Mouse (Mus musculus): ENCODE results near the gene Rdh16f1. TPM values are rescaled to one million over a fixed set of nuclear protein-coding genes. Genes with fewer than 3 reads are reported as not detected.
"Not testable (repeated sequence)": the region's sequence is repeated elsewhere in the genome, so short reads cannot be mapped to it uniquely, and the experiment has no call there.

The Rdh16f1 gene
- polyA plus RNA-seq, 1 experiment, result not detected

DNA sequence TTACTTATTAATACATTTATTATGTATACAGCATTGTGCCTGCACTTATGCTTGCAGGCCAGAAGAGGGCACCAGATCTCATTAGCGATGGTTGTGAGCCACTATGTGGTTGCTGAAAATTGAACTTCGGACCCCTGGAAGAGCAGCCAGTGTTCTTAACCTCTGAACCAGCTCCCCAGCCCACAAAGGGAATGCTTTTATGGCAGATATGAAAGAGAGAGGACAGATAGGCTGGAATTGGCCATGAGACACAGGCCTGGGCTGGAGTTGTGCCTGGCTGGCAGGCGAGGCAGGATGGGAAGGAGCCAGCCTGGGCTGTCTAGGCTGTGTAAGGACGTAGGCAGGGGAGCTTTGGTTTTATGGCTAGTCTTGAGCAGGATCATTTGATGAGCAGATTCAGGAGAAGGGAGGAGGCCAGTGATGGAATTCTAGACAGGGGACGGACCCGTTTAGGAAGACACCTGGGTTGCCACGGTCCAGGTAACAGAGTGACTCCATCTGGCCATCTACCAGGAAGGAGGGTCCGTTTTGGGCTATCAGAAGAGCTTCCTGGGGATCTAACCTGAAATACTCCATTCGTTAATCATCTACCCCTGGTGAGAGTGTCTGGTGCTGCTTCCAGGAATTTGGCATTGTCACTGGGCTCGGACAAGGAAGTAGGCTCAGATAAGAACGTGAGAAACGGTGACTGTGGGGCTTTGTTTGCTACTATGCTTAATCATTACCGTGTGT lies 21.3 kb upstream of the Rdh16f1 start:
- Histone ChIP-seq H3K27ac (replicated peaks; ENCODE audit: low read depth, low read length) (no peak overlapping the region), H3K4me1 (ENCODE audit: control insufficient read depth, insufficient read depth, insufficient read length, low read length) (peaks cover 2% of the 10 kb centered on the region; the same call in 1 of the 2 replicates), H3K4me3 (ENCODE audit: insufficient read depth, low read depth, low read length) (no peak overlapping the region)

DNA sequence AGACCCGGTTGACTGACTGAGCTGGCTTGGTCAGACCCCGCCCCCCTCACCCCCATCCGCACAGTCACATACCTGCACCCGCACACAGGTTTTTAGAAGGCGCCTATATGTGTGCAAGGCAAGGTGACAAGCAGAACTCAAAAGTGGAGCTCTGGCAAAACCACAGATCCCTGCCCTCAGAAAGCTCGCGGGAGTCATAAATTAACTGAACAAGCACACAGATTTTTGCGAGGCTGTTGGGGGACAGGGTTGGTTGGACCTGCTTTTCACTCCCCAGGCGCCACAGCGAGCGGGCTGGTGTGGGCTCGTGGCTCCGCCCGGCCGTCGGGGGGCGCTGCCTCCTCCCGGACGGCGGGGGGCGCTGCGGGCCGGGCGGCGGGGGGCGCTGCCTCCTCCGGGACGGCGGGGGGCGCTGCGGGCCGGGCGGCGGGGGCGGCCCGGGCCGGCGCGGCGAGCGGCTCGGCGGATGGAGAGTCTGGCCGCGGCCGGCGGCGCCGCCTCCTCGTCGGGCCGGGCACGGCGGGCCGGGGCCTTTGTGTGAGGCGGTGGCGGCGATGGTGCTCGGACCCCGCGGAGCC lies 20.4 kb upstream of the Rdh16f1 start, which contains the start of gene Zbtb39:
Gene Zbtb39, plus strand, starts transcription at position 456 of the 578 bp plus-strand sequence.
- H3K4me1 ChIP-seq (ENCODE audit: control insufficient read depth, insufficient read depth, insufficient read length, low read length), result peaks cover 2% of the 10 kb centered on the region; the same call in 1 of the 2 replicates
- H3K4me3 ChIP-seq (ENCODE audit: insufficient read depth, low read depth, low read length), result peak within 1 kb of the TSS; percentile 92
- H3K27ac ChIP-seq (replicated peaks; ENCODE audit: low read depth, low read length), result peak within 1 kb of the TSS; percentile 24

DNA sequence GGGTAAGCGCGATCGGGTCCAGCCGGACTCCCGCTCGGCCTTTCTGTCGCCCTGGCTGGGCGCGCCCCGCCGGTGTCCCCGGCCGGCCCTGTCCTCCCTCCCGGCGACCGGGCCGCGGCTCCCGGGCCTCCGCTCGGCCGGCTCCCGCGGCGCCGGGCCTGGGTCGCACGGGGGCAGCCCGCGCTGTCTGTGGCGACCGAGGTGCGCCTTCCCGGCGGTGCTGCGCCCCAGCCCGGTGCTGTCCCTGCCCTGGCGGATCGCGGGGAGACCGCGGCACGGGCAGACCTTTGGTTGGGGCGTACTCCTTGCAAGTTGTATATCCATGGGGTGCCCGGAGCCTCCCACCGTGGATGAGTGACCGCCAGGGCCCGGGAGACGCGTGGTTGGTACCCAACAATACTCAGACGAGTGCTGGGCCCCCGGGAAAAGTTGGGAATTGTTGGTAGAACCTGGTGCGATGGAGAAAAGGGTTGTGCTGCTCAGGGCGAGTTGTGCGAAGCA lies 19.9 kb upstream of the Rdh16f1 start:
- H3K4me3 ChIP-seq (ENCODE audit: insufficient read depth, low read depth, low read length), result peak overlapping the region; percentile 92
- peak overlapping the region; percentile 24 for H3K27ac ChIP-seq (replicated peaks; ENCODE audit: low read depth, low read length)
- peaks cover 2% of the 10 kb centered on the region; the same call in 1 of the 2 replicates for H3K4me1 ChIP-seq (ENCODE audit: control insufficient read depth, insufficient read depth, insufficient read length, low read length)

DNA sequence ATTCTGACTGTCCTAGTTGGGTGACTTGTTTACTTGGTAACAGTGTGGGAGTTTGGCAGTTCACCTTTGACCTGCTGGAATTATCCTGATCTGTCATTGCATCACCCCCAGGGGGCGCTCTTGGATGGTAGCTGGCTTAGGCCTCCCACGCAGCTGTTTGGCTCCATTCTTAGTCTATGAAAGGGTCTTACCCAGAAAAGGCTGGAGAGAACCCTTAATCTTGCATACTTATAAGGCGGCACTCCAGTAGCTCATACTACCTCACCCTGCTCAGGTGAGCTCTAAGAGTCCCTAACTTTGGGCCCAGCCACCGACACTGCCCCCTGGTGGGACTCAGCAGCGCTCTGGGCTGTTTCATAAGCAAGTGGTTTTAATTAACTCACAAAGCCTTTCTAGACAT lies 14.9 kb upstream of the Rdh16f1 start:
- 0 out of 2 replicates have a peak overlapping the region, but pooled peaks have one; percentile 5 for H3K27ac ChIP-seq (replicated peaks; ENCODE audit: low read depth, low read length)
- no peak overlapping the region for H3K4me3 ChIP-seq (ENCODE audit: insufficient read depth, low read depth, low read length)
- peaks cover 15% of the 10 kb centered on the region for H3K4me1 ChIP-seq (ENCODE audit: control insufficient read depth, insufficient read depth, insufficient read length, low read length)

GRCm38 (mm10) chr10:127745886-127746285 lies 13.7 kb upstream of the Rdh16f1 start:
- Histone ChIP-seq H3K27ac (replicated peaks; ENCODE audit: low read depth, low read length) (no peak overlapping the region), H3K4me3 (ENCODE audit: insufficient read depth, low read depth, low read length) (no peak overlapping the region), H3K4me1 (ENCODE audit: control insufficient read depth, insufficient read depth, insufficient read length, low read length) (peaks cover 18% of the 10 kb centered on the region)

DNA sequence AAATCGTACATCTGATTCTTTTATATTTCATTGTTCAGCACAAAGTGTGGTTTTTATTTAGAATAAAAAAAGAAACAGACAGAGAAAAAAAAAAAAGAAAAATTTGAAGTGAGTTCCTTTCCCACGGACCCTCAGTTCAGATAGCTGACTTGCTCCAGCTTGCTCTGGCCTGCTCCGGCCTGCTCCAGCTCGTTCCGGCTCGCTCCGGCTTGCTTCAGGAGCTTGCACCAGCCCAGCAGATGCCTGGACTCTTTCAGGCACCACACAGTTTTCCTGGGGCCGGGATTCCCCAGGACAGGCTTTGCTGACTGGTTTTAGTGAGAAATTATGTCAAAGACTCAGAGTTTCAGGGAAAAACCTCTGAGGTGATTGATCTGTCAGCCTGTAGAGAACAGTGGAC lies 12.3 kb upstream of the Rdh16f1 start:
- Histone ChIP-seq H3K4me1 (ENCODE audit: control insufficient read depth, insufficient read depth, insufficient read length, low read length) (peaks cover 18% of the 10 kb centered on the region), H3K4me3 (ENCODE audit: insufficient read depth, low read depth, low read length) (no peak overlapping the region), H3K27ac (replicated peaks; ENCODE audit: low read depth, low read length) (no peak overlapping the region)

- H3K4me3 ChIP-seq (ENCODE audit: insufficient read depth, low read depth, low read length), result peak overlapping the region; percentile 62
Measured at GRCm38 (mm10) chr10:127748847-127749612, 10.6 kb upstream of the Rdh16f1 start.

GRCm38 (mm10) chr10:127750136-127750777 lies 9.3 kb upstream of the Rdh16f1 start:
- Histone ChIP-seq H3K27ac (replicated peaks; ENCODE audit: low read depth, low read length) (peak overlapping the region; percentile 60), H3K4me3 (ENCODE audit: insufficient read depth, low read depth, low read length) (peak overlapping the region; percentile 62), H3K4me1 (ENCODE audit: control insufficient read depth, insufficient read depth, insufficient read length, low read length) (peaks cover 35% of the 10 kb centered on the region)

More at GRCm38 (mm10) chr10:127748847-127749612, 10.6 kb upstream of the Rdh16f1 start:
- Histone ChIP-seq H3K27ac (replicated peaks; ENCODE audit: low read depth, low read length) (peak overlapping the region; percentile 85), H3K4me1 (ENCODE audit: control insufficient read depth, insufficient read depth, insufficient read length, low read length) (peaks cover 24% of the 10 kb centered on the region)

- Histone ChIP-seq H3K4me3 (ENCODE audit: insufficient read depth, low read depth, low read length) (peak within 1 kb of the TSS; percentile 62), H3K4me1 (ENCODE audit: control insufficient read depth, insufficient read depth, insufficient read length, low read length) (peaks cover 28% of the 10 kb centered on the region), H3K27ac (replicated peaks; ENCODE audit: low read depth, low read length) (peak within 1 kb of the TSS; percentile 60)
Measured at GRCm38 (mm10) chr10:127751548-127751947, 8.0 kb upstream of the Rdh16f1 start, which contains the start of gene Gpr182. TSS of gene Gpr182 (minus strand) at chr10:127751732.

DNA sequence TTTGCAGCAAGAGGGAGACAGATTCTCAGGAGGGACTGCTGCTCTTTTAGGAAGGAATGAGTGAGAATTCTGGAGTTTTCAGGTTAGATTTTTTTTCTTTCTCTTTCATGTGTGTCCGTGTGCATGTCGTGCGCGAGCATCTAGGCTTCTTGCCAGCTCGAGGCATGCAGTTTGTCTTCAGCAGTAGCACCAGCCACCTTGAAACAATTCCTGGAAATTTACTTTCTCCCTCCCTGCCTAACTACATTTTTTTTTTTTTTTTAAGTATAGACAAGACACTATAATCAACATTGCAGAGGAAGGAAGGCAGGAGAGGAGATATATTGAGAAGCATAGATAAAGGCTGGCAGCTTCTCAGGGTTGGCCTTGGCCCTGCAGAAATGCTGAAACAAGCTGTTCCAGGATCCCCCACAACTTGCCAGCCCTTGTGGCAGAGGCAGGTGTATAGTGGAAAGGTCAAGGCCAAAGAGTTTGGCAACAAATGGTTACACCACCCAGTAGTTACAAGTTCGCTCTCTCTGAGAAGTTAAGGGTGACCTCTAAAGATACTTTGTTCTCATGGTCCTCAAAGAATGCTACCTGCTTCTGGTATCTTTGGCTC lies 4.9 kb upstream of the Rdh16f1 start:
- peaks cover 22% of the 10 kb centered on the region for H3K4me1 ChIP-seq (ENCODE audit: control insufficient read depth, insufficient read depth, insufficient read length, low read length)
- H3K27ac ChIP-seq (replicated peaks; ENCODE audit: low read depth, low read length), result peak overlapping the region; percentile 93
- no peak overlapping the region for H3K4me3 ChIP-seq (ENCODE audit: insufficient read depth, low read depth, low read length)

DNA sequence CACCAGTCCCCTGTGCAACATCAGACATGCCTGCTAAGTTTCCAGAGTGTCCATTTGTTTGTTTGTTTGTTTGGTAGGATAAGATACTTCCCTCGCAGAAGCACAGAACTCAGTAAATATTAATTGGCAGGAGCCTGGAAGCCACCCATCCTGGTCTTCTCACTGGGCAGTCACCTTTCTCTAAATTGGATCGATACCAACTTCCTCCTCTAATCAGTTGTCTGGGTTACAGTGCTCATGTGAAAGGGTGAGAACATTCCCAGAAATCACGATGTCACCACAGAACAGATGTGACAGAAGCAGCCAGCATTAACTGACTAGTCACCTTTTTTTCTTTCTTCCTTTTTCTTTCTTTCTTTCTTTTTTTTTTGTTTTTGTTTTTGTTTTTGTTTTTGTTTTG lies 4.3 kb upstream of the Rdh16f1 start:
- H3K4me1 ChIP-seq (ENCODE audit: control insufficient read depth, insufficient read depth, insufficient read length, low read length), result peaks cover 19% of the 10 kb centered on the region
- peak overlapping the region; percentile 93 for H3K27ac ChIP-seq (replicated peaks; ENCODE audit: low read depth, low read length)
- no peak overlapping the region for H3K4me3 ChIP-seq (ENCODE audit: insufficient read depth, low read depth, low read length)

GRCm38 (mm10) chr10:127755770-127756468 lies 3.7 kb upstream of the Rdh16f1 start:
- H3K27ac ChIP-seq (replicated peaks; ENCODE audit: low read depth, low read length), result peak overlapping the region; percentile 93
- peaks cover 17% of the 10 kb centered on the region for H3K4me1 ChIP-seq (ENCODE audit: control insufficient read depth, insufficient read depth, insufficient read length, low read length)
- peak overlapping the region; percentile 52 for H3K4me3 ChIP-seq (ENCODE audit: insufficient read depth, low read depth, low read length)

- H3K27ac ChIP-seq (replicated peaks; ENCODE audit: low read depth, low read length); H3K4me1 ChIP-seq (ENCODE audit: control insufficient read depth, insufficient read depth, insufficient read length, low read length); H3K4me3 ChIP-seq (ENCODE audit: insufficient read depth, low read depth, low read length): not testable (repeated sequence)
Measured at GRCm38 (mm10) chr10:127762926-127763325, 3.3 kb downstream of the Rdh16f1 start.
